Mouse (Mus musculus) gastrocnemius, postnatal 4 days (tissue): Measurements from ENCODE around the gene Sars2. TPM values are rescaled to one million over a fixed set of nuclear protein-coding genes. Genes with fewer than 3 reads are reported as not detected.
A peak's percentile ranks its signal among the peaks of the same experiment; 100 is the strongest.

ENCODE experiments used
- DNase-seq, 2 experiments: peaks; one replicate each; pipeline ENCODE4 v3.0.0; 2021 to 2022; ENCODE audit warnings: low spot score in 2 of 2, mixed read lengths in 2 of 2
- total RNA-seq, 2 experiments: library from RNA; stranded (reverse); gene quantifications; 2 replicates each; pipeline ENCODE4 v1.2.3; 2021

The Sars2 gene
- total RNA-seq, 2 experiments from 2014 or later: 16.2 to 19.5 TPM

GRCm38 (mm10) chr7:28775129-28775528 is 33.3 kb downstream of the Sars2 start:
- DNase-seq: no peak

- no peak for DNase-seq
These were observed 37.0 kb downstream of the Sars2 start for GRCm38 (mm10) chr7:28778825-28779224.

- peak; percentile 85 to 92 for DNase-seq
These were observed 38.4 kb downstream of the Sars2 start for GRCm38 (mm10) chr7:28780067-28780658.

GRCm38 (mm10) chr7:28780857-28781256 is 39.1 kb downstream of the Sars2 start:
- no peak for DNase-seq

- no peak for DNase-seq
These were observed 39.5 kb downstream of the Sars2 start for GRCm38 (mm10) chr7:28781261-28781663.

GRCm38 (mm10) chr7:28785161-28785560 is 43.4 kb downstream of the Sars2 start:
- no peak for DNase-seq

GRCm38 (mm10) chr7:28787884-28788283 is 46.1 kb downstream of the Sars2 start:
- no peak for DNase-seq

- DNase-seq: no peak
These were observed 46.8 kb downstream of the Sars2 start, which contains the start of gene Rinl for GRCm38 (mm10) chr7:28788307-28789195. Gene Rinl (plus strand): TSS chr7:28788969.

GRCm38 (mm10) chr7:28789235-28789634 is 47.4 kb downstream of the Sars2 start:
- DNase-seq: no peak

- DNase-seq: no peak
These were observed 48.4 kb downstream of the Sars2 start for GRCm38 (mm10) chr7:28790066-28790806.

- DNase-seq: no peak
These were observed 49.9 kb downstream of the Sars2 start for GRCm38 (mm10) chr7:28791706-28792105.

- no peak for DNase-seq
These were observed 50.8 kb downstream of the Sars2 start for GRCm38 (mm10) chr7:28792391-28793185.

- no peak for DNase-seq
These were observed 52.0 kb downstream of the Sars2 start for GRCm38 (mm10) chr7:28793834-28794233.

GRCm38 (mm10) chr7:28794496-28794895 is 52.7 kb downstream of the Sars2 start:
- no peak for DNase-seq

- no peak for DNase-seq
These were observed 54.0 kb downstream of the Sars2 start for GRCm38 (mm10) chr7:28795832-28796231.

- DNase-seq: peak; percentile 74 to 85
These were observed 54.8 kb downstream of the Sars2 start for GRCm38 (mm10) chr7:28796562-28796975.

GRCm38 (mm10) chr7:28799994-28800393 is 58.2 kb downstream of the Sars2 start:
- no peak for DNase-seq

GRCm38 (mm10) chr7:28801451-28801850 is 59.7 kb downstream of the Sars2 start:
- no peak for DNase-seq

GRCm38 (mm10) chr7:28801901-28802670 is 60.3 kb downstream of the Sars2 start:
- DNase-seq: peak in 1 of 2 experiments; percentile 60
